Mouse (Mus musculus) MEL (cell line): ENCODE measurements at regions not wholly inside any gene's neighbourhood (a gene's known extent, or its start where the extent isn't known, plus 50 kb on each side); places are given as distances from the start of the nearest gene placed in this dataset.

ENCODE experiments used
- DNase-seq: peaks from one replicate; pipeline ENCODE4 v3.0.0; 2011; ENCODE audit warnings: low read depth, low spot score
- H3K27ac ChIP-seq: 2 replicates; pipeline ENCODE4 v1.5.1; 2012; ENCODE audit warnings: low read depth, mild to moderate bottlenecking, control low read depth, low read length, moderate library complexity; ENCODE audit not compliant: control insufficient read depth
- H3K27me3 ChIP-seq, 2 experiments: fragments of 150-350 bp in 1 of 2; sonication (generic) in 1 of 2; 2 replicates each; pipeline ENCODE4 v1.6.1; 2012; ENCODE audit warnings: low read length in 2 of 2, mild to moderate bottlenecking in 2 of 2, improper control_type of control experiment in 1 of 2, moderate library complexity in 1 of 2; ENCODE audit not compliant: insufficient read depth in 2 of 2, control insufficient read depth in 1 of 2
- H3K36me3 ChIP-seq, 2 experiments: 2 replicates each; pipeline ENCODE4 v1.6.1; 2012 to 2014; ENCODE audit warnings: low read length in 2 of 2, improper control_type of control experiment in 1 of 2, inconsistent platforms in 1 of 2, mild to moderate bottlenecking in 1 of 2; ENCODE audit not compliant: insufficient read depth in 2 of 2, control insufficient read depth in 1 of 2
- H3K4me1 ChIP-seq, 2 experiments: fragments of 150-350 bp in 1 of 2; sonication (generic) in 1 of 2; 2 replicates each; pipeline ENCODE4 v1.6.1; 2012; ENCODE audit warnings: low read length in 2 of 2, improper control_type of control experiment in 1 of 2, mild to moderate bottlenecking in 1 of 2; ENCODE audit not compliant: insufficient read depth in 2 of 2, control insufficient read depth in 1 of 2
- H3K4me3 ChIP-seq, 2 experiments: fragments of 150-350 bp in 1 of 2; sonication (generic) in 1 of 2; 2 replicates each; pipeline ENCODE4 v1.5.1; 2012; ENCODE audit warnings: low read depth in 2 of 2, low read length in 2 of 2, mild to moderate bottlenecking in 2 of 2, moderate library complexity in 2 of 2, control low read depth in 1 of 2, improper control_type of control experiment in 1 of 2; ENCODE audit not compliant: control insufficient read depth in 1 of 2, insufficient read depth in 1 of 2
- H3K79me2 ChIP-seq: 2 replicates; pipeline ENCODE4 v1.6.1; 2012; ENCODE audit warnings: mild to moderate bottlenecking, low read length, moderate library complexity; ENCODE audit not compliant: control insufficient read depth, poor library complexity, insufficient read depth
- H3K9ac ChIP-seq: 2 replicates; pipeline ENCODE4 v1.6.1; 2012; ENCODE audit warnings: low read depth, mild to moderate bottlenecking, control low read depth, low read length, moderate library complexity; ENCODE audit not compliant: control insufficient read depth, poor library complexity, severe bottlenecking
- H3K9me3 ChIP-seq: fragments of 150-350 bp; sonication (generic); replicated peaks from 2 replicates; pipeline ENCODE4 v1.6.1; 2012; ENCODE audit warnings: mild to moderate bottlenecking, low read length, improper control_type of control experiment, moderate library complexity; ENCODE audit not compliant: insufficient read depth
- BHLHE40 ChIP-seq: IDR thresholded peaks from 2 replicates; pipeline ENCODE4 v1.6.1; 2012; ENCODE audit warnings: low read depth, mild to moderate bottlenecking, inconsistent platforms, low read length, improper control_type of control experiment, borderline replicate concordance
- GABPA ChIP-seq: IDR thresholded peaks from 2 replicates; pipeline ENCODE4 v1.6.1; 2012; ENCODE audit warnings: low read depth, mild to moderate bottlenecking, inconsistent platforms, low read length, improper control_type of control experiment, moderate library complexity
- HCFC1 ChIP-seq: IDR thresholded peaks from 2 replicates; pipeline ENCODE4 v1.6.1; 2012; ENCODE audit warnings: low read depth, mild to moderate bottlenecking, inconsistent platforms, low read length, improper control_type of control experiment, moderate library complexity
- KAT2A ChIP-seq: conservative IDR thresholded peaks from 2 replicates; pipeline ENCODE4 v1.6.1; 2012; ENCODE audit warnings: low read depth, low read length, improper control_type of control experiment, inconsistent platforms
- MAZ ChIP-seq: IDR thresholded peaks from 2 replicates; pipeline ENCODE4 v1.6.1; 2012; ENCODE audit warnings: low read depth, mild to moderate bottlenecking, inconsistent platforms, low read length, improper control_type of control experiment
- MEF2A ChIP-seq: IDR thresholded peaks from 2 replicates; pipeline ENCODE4 v1.6.1; 2014; ENCODE audit warnings: low read depth, mild to moderate bottlenecking, inconsistent platforms, low read length, improper control_type of control experiment; ENCODE audit not compliant: poor library complexity, insufficient replicate concordance, severe bottlenecking; ENCODE audit errors: extremely low read depth
- MXI1 ChIP-seq: IDR thresholded peaks from 2 replicates; pipeline ENCODE4 v1.6.1; 2011; ENCODE audit warnings: mild to moderate bottlenecking, low read depth, low read length, improper control_type of control experiment
- POLR2AphosphoS2 ChIP-seq: IDR thresholded peaks from 2 replicates; pipeline ENCODE4 v1.6.1; 2011; ENCODE audit warnings: low read length, improper control_type of control experiment
- POLR2AphosphoS5 ChIP-seq: IDR thresholded peaks from 2 replicates; pipeline ENCODE4 v1.6.1; 2012; ENCODE audit warnings: low read depth, borderline replicate concordance, mild to moderate bottlenecking, inconsistent platforms, low read length, moderate library complexity, mixed read lengths
- RCOR1 ChIP-seq: IDR thresholded peaks from 2 replicates; pipeline ENCODE4 v1.6.1; 2012; ENCODE audit warnings: low read depth, mild to moderate bottlenecking, inconsistent platforms, low read length, improper control_type of control experiment
- SMC3 ChIP-seq: IDR thresholded peaks from 2 replicates; pipeline ENCODE4 v1.6.1; 2011; ENCODE audit warnings: low read depth, low read length, improper control_type of control experiment
- TAL1 ChIP-seq: IDR thresholded peaks from 2 replicates; pipeline ENCODE4 v1.6.1; 2012; ENCODE audit warnings: mild to moderate bottlenecking, inconsistent platforms, low read length, moderate library complexity, mixed read lengths
- TBP ChIP-seq: IDR thresholded peaks from 2 replicates; pipeline ENCODE4 v1.8.0; 2011; ENCODE audit warnings: low read depth, low read length, improper control_type of control experiment
- USF1 ChIP-seq: IDR thresholded peaks from 2 replicates; pipeline ENCODE4 v1.6.1; 2014; ENCODE audit warnings: low read depth, mild to moderate bottlenecking, inconsistent platforms, low read length, improper control_type of control experiment, moderate library complexity
- ZC3H11A ChIP-seq: IDR thresholded peaks from 2 replicates; pipeline ENCODE4 v1.6.1; 2012; ENCODE audit warnings: low read depth, mild to moderate bottlenecking, inconsistent platforms, low read length, improper control_type of control experiment
- ZKSCAN1 ChIP-seq: IDR thresholded peaks from 2 replicates; pipeline ENCODE4 v1.6.1; 2012; ENCODE audit warnings: low read depth, mild to moderate bottlenecking, inconsistent platforms, low read length, improper control_type of control experiment, moderate library complexity
- ZMIZ1 ChIP-seq: IDR thresholded peaks from 2 replicates; pipeline ENCODE4 v1.6.1; 2012; ENCODE audit warnings: low read depth, mild to moderate bottlenecking, inconsistent platforms, low read length, improper control_type of control experiment, moderate library complexity

DNA sequence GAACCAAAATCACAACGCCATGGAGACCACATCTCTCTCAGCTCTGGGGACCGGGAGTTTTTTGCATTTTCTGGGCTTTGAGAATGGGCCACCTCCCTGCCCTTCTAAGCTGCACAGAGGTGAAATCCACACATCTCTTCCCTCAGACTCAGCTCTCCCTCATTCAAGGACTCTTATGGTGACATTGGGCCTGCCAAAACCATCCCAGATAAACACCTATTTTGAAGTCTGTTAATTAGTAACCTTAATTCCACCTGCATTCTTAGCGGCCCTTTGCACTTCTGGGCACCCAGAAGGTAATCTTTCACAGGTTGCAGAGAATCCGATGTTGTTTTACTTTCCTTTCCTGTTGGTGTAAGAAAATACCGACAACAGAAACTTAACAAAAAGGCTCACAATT, 123.2 kb upstream of the Jade1 start:
- H3K9ac ChIP-seq, result no peak overlapping the region
- H3K4me1 ChIP-seq, result no peaks in the 10 kb centered on the region
- H3K27ac ChIP-seq, result no peak overlapping the region
- DNase-seq, result no peak
- no peak overlapping the region for H3K4me3 ChIP-seq
- H3K27me3 ChIP-seq, result no peaks in the 10 kb centered on the region
- no peak for TF ChIP-seq MEF2A
- TF ChIP-seq ZMIZ1, result no peak
- TF ChIP-seq GABPA, result no peak
- no peak for TF ChIP-seq POLR2AphosphoS5
- no peak for TF ChIP-seq USF1
- no peak for TF ChIP-seq HCFC1
- TF ChIP-seq ZC3H11A, result no peak
- TF ChIP-seq POLR2AphosphoS2, result no peak
- TF ChIP-seq SMC3, result no peak
- no peak for TF ChIP-seq ZKSCAN1
- TF ChIP-seq, all 39 proteins: peak for 0
- no peaks in the 10 kb centered on the region for H3K79me2 ChIP-seq
- no peaks in the 10 kb centered on the region for H3K36me3 ChIP-seq
- no peaks in the 10 kb centered on the region for H3K9me3 ChIP-seq

DNA sequence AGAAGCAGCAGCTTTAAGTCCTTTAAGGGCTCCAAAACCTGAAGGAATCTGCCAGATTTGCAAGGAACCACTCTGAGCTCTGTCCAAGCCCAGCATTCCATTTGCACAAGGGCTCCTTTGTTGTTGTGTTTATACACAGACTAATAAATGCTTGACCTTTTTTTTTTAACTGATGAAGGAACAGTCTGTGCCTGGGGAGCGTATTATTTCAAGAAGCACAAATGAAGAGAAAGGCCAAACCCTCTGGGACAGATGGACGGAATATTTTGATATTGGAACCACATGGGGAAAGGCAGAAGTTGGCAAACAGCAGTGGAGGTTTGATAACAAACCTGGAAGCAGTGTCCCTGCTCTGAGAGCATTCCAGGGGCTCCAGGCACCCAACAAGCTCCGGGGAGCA, 125.3 kb upstream of the Jade1 start:
- H3K36me3 ChIP-seq, result no peaks in the 10 kb centered on the region
- no peak overlapping the region for H3K27ac ChIP-seq
- no peaks in the 10 kb centered on the region for H3K4me1 ChIP-seq
- TF ChIP-seq TAL1 (no peak), USF1 (no peak), TBP (no peak), POLR2AphosphoS5 (no peak), BHLHE40 (no peak), KAT2A (no peak), MXI1 (no peak), MEF2A (no peak), RCOR1 (no peak), MAZ (no peak), HCFC1 (no peak), POLR2AphosphoS2 (no peak)
- no peaks in the 10 kb centered on the region for H3K27me3 ChIP-seq
- no peak overlapping the region for H3K9ac ChIP-seq
- no peak for DNase-seq
- no peaks in the 10 kb centered on the region for H3K79me2 ChIP-seq
- H3K9me3 ChIP-seq, result no peaks in the 10 kb centered on the region
- H3K4me3 ChIP-seq, result no peak overlapping the region
